Mouse (Mus musculus): ENCODE results near the gene Wdr72.

The Wdr72 gene

DNA sequence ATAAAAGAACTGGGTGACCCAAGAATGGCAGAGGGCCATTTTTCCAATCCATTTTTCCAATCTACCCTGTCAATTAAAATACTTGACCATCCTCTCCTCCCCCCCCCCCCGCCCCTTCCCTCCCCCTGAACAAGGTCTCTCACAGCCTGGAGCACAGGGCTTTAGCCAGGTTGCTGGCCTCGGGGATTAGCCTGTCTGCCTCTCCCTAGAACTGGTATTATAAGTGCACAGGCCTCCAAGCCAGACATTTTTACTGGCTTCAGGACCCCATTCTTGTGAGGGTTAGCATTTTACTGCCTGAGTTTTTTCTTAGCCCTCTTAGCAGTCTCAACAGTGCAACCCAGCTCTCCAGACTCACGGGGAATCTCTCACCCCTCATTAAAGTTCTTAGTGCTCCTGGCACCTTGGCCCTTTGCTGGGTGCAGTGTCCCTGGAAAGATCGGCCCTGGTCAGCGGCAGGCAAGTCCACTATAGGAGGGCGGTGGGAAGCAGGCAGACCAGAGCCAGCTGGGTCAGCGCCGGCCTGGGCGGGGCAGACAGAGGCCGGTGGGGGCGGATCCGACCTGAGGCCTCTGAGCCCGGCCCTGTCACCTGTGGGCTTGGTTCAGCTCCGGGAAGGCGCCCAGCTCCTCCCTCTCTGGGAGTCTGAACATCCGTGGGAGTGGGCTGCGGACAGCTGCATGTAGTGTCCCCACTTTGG, at the start of gene Wdr72:
Gene Wdr72, plus strand, starts transcription at position 596 of the 700 bp plus-strand sequence.
- ChIA-PET CTCF (interaction anchor here in 3 of 4 experiments (0.6 kb wide), 4 partner anchors 420 to 1495 kb away, joined by 3 to 4 read pairs (median 3); no protein-coding TSS in a partner anchor), POLR2A (interaction anchor here in 1 of 4 experiments (0.6 kb wide), 1 partner anchor 866 kb away, joined by 3 read pairs; no protein-coding TSS in a partner anchor)

DNA sequence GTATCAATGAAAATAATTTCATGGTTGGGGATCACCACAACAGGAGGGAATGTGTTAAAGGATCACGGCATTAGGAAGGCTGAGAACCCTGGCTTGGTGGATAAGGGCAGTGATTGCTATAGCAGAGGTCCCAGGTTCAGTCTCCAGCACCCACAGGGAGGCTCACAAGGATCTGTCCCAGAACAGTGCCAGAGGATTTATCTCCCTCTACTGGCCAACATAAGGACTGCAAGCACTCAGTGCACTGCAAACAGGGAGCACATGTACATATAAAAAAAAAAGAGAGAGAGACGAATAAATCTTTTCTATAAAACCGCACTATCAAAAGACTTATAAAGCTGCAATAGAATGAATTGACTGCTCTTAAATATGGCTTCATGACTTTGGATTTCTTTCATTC, 43.9 kb upstream of the Wdr72 start:
- CTCF ChIA-PET = no interaction called here
- POLR2A ChIA-PET = no interaction called here

DNA sequence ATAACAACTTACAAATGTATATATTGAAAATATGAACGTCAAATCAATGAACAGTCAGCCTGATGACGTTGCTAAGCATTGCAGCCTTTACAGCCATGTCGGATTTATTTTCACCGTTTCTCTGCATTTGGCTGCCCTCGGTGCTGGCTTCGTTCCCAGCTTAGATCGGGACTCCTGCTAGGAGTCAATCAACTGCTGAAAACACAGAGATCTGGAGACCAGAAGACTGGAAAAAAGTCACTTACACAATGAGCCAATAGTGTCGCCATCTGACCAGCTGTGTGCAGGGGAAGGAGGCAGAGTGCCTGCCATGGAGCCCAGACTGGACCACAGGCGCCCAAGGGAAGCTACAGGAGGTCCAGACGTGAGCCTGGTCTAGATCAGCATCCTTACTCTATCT, 43.4 kb upstream of the Wdr72 start:
- ChIA-PET CTCF (interaction anchor here in 1 of 4 experiments (0.6 kb wide), 1 partner anchor 238 kb away, joined by 3 read pairs; no protein-coding TSS in a partner anchor), POLR2A (no interaction called here)

DNA sequence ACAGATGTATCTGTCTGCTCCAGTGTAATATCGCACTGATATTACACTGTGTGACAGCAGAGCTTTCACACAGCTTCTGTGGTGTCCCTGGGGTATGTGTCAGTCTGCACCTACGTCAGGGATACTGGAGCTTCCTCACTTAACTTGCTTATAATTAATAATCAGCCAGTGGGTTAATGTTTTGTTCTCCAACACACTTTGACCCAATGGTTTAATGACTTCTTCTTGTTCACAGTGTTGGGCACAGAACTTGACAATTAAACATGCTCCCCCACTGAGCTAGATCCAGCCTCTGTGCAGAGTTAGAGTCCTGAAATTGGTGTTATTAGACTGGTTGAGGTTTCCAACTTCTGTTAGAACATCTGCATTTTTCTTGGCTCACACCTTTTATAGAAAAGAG, 34.2 kb upstream of the Wdr72 start:
- POLR2A ChIA-PET = no interaction called here
- CTCF ChIA-PET = no interaction called here

DNA sequence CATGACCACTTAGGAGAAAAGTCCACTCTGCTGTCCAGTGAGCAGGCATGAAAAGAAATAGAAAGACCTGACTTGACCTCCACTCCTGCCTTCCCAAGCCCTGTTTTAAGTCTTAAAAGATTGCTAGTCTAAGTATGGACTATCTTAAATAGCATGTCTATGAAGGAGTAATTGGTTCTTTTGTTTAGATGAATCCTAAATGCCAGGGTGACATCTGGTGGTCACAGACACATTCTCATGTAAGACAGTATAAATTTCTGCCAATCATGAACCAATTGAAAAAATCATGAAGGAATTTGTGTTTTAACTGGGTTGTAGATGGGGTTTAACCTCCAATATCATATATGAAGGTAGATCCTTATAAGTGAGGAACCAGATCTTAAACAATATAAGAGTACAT, 31.7 kb upstream of the Wdr72 start:
- ChIA-PET CTCF (no interaction called here), POLR2A (no interaction called here)

DNA sequence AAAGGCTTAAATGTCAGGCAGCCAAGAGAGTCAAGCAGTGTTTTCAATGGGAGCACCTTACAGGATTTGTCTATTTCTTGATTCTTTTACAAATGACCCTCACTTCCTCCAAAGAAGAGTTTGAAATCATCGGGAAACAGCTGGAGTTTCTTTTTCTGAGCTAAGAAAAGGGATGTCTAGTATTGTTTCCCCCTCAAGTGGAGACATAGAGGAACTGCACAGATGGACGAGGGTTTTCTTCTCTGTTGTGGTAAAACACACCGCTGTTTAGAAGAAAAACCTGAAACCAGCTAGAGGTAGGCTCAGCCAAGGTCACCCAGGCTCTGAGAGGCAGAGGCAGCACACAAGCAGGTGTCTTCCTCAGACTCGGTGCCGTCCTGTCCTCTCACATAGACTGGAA, 29.9 kb upstream of the Wdr72 start:
- CTCF ChIA-PET = interaction anchor here in 3 of 4 experiments (0.6 to 1.0 kb wide), 6 partner anchors 52 to 918 kb away, joined by 3 to 8 read pairs (median 4); no protein-coding TSS in a partner anchor
- POLR2A ChIA-PET = interaction anchor here in 1 of 4 experiments (0.7 kb wide), 1 partner anchor 45 kb away, joined by 3 read pairs; no protein-coding TSS in a partner anchor

DNA sequence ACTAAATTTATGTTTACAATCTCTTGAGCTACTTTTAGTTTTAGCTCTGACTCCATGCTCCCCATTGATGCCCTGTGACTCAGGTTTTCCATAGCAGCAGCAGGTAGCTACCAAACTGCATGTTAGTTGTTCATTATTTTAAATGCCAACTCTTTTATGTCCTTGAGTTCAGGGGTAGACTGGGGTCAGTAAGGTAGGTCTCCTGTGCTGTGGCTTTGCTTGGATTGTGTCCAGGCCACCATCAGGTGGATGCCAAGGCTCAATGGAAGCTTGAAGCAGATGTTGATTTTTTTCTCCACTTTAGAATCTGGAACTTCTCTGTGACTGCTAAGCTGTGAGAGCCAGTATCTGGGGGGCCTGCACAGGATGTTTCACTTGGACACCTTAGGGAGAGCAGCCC, 8.6 kb upstream of the Wdr72 start:
- ChIA-PET POLR2A (no interaction called here), CTCF (no interaction called here)

DNA sequence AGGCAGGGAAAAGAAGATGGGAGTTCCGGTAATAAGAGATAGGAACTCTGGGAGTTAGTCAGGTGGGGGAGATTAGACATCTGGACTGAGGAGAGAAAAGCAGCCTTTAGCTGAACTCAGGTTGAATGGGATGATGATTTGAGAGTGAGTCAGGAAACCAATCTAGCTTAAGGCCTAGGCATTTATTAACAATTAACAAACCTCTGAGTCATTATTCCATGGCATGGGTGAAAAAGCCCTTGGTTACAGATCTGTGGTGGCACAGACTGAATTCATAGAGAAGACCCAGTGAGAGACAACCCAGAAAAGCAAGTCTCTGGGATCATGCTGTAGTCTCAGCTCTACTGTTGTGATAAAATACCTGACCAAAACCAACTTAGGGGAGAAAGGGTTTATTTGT, 7.5 kb upstream of the Wdr72 start:
- ChIA-PET POLR2A (no interaction called here), CTCF (interaction anchor here in 1 of 4 experiments (0.6 kb wide), 1 partner anchor 729 kb away, joined by 3 read pairs; no protein-coding TSS in a partner anchor)

DNA sequence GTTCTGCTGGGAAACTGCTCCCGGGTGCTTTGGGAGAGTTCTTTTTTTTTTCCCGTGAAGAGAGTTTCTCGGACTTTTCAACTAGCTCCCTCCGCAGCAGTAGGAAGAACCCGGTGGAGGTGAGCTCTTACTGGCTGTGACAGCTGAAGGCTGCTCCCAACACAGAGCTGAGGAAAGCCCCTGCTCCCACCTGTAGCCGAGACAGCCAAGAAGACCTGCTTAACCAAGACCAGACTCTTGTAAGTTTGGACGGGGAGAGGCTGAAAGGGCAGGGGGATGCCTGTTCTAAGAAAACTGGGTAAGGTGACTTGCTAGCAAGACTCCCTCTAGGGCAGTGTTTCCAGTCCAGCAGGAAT, 283 bp downstream of the Wdr72 start:
- ChIA-PET CTCF (interaction anchor here in 3 of 4 experiments (0.5 to 0.6 kb wide), 5 partner anchors 420 to 1494 kb away, joined by 3 to 4 read pairs (median 3); no protein-coding TSS in a partner anchor), POLR2A (interaction anchor here in 1 of 4 experiments (0.6 kb wide), 1 partner anchor 866 kb away, joined by 3 read pairs; no protein-coding TSS in a partner anchor)

DNA sequence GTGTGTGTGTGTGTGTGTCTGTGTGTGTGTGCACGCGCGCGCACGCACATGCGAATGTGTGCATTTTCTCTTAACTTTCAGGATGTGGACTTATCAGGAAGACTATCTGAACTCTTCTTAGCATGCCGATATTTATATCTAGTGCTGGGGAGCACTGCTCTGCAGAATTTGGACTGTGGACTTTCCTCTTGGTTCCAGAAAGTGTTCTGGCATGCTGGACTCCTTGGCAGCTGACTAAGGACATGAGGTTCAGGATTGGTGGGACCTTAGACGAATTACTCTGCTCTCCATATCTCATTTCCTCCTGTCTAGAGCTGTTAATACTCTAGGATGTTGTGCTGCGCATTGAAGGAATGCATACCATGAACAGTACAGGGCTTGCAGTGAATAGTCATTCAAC, 2.4 kb downstream of the Wdr72 start:
- ChIA-PET CTCF (no interaction called here), POLR2A (no interaction called here)

DNA sequence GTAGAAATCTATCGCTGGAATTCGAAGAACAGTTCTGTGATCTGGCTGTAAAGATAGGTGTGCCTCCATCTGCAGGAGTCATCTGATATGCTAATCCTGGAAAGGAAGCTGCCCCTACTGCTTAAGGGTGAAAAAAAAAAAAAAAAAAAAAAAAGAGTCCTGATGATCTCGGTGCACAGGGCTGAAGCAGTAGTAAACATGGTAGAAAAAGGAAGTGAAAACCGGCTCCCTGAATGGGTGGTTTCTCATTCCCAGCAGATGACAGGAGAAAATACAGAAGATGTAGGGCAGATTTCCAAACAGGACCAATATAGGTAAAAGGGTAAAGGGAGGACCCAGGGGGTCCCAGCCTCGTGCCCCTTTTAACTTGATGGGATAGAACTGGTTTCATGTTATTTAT, 16.1 kb downstream of the Wdr72 start:
- ChIA-PET CTCF (no interaction called here), POLR2A (interaction anchor here in 1 of 4 experiments (0.6 to 0.9 kb wide), 2 partner anchors 8 to 46 kb away, joined by 3 read pairs; no protein-coding TSS in a partner anchor)

DNA sequence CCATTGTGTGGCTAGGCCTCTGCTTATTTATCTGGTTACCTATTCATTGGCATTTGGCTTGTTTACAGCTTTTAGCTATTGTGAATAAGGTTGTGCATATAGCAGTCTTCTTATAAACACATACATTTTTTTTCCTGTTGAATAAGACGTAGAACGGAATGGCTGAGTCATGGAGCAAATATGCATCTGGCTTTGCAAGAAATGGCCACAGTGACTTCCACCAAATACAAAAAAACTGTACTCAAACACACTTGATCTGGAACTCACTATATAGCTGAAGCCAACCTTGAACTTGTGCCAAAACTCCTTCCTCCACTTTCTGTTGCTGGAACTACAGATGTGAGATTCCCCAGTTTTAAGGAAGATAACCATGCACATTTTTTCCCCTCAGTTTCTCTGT, 23.9 kb downstream of the Wdr72 start:
- CTCF ChIA-PET = no interaction called here
- POLR2A ChIA-PET = interaction anchor here in 2 of 4 experiments (0.6 kb wide), 2 partner anchors 8 to 1316 kb away, joined by 3 read pairs; no protein-coding TSS in a partner anchor

DNA sequence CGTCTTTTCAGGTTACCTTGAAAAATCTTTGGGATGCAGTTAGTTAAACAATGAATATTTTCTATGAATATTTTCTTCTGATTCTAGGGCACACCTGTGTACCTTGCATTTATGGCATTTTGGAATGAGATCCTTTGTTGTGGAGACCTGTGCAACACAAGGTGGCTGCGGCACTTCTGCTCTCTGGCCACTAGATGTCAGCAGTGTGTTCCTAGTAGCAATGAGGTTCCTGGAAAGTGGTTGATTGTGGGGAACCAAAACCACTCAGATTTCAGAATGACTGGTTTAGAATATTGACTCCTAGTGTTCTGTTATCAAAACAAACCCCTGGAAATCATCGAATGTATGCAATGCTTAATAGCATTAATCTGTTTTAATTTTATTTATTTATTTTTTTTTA, 31.7 kb downstream of the Wdr72 start:
- ChIA-PET POLR2A (no interaction called here), CTCF (no interaction called here)

DNA sequence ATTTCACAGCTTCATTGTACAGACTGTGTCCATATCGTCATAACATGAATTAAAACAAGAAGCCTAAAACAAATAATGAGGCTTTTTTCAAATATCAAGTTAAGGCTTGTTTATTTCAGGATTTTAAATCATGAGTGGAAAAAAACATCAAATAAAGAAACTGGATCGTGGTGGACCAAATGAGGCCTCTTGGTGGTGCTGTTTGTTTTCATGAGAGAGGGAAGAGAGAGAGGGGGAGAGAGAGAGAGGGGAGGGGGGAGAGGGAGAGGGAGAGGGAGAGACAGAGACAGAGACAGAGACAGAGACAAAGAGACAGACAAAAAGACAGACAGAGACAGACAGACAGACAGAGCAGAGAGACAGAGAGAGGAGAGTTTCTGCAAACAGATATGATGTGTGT, 32.5 kb downstream of the Wdr72 start:
- ChIA-PET POLR2A (no interaction called here), CTCF (interaction anchor here in 1 of 4 experiments (0.8 kb wide), 1 partner anchor 961 kb away, joined by 3 read pairs; no protein-coding TSS in a partner anchor)

DNA sequence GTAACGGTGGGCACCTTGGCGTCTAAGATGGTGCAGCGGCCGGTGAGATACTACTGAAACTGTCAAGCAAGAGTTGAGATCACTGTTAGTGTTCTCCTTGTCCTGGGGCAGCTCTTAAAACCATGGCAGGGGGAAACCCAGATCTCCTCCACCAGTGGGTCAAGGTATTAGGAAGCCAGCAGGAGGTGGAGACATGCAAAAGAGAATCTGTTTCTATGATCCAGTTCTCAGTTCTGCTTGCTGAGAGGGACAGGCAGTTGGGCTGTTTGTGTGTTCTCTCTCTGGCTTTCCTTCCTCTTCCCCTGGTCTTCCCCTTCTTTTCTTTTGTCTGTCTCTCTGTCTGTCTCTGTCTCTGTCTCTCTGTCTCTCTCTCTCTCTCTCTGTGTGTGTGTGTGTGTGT, 35.0 kb downstream of the Wdr72 start:
- ChIA-PET CTCF (no interaction called here), POLR2A (no interaction called here)

DNA sequence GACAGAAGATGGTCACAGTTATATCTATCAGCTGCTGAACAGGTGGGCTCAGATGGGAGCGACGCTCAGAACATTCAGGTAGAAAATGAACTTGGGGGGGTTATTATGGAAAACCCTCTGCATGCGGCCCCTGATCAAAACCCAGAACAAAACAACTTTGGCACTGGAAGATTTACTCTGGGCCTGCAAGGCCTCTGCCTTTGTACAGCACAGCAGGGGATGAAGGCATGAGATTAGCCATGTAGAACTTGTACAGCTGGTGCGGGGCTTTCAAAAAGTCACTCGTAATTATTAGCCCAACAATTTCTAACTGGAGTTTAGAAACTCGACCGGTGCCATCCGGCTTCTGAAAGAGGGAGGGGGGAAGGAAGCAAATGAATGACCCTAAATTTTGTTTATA, 38.1 kb downstream of the Wdr72 start:
- ChIA-PET POLR2A (no interaction called here), CTCF (no interaction called here)

DNA sequence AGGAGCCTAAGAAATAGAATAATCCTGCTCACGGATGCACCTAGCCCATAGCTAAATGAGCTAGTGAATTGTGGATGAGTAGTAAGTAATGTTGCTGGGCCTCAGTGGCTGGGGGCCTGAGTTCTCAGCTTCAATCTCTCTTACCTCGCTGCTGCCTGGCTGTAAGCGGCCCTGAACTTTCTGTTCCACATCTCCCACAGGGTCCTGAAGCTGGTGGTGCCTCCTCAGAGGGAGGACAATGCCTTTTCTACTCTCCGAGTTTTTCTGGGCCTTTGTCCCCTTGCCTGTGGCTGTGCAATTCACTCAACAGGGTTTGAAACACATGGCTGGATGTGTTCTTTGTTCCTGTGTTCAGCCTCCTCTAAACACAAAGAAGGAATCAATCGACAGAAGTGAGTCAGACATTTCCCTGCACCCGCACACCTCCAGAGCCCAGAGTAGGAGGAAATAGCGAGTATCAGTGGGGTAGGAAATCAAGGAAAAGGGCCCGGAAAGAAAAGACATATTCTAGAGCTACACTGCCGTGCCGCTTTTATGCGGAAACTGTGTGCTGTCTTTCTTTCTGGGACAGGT, 50.3 kb downstream of the Wdr72 start:
- CTCF ChIA-PET = no interaction called here

DNA sequence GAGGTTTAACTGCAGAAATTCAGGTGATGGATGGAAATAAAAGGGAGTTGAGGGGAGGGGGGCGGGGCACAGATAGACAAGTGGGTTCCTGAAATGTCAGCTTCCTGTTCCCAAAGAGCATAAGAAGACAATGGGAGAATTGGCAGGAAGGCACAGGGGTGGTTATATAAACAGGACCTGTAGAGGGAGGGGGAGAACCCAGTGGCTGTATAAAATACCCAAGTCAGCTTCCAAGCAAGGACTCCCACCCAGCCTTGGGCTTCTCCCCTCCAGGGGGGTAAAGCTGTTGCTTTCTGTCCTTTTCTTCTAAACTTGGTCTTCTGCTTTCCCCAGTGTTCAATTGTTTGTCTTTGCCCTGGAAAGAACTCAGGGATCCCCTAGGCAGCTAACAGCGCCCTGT, 55.5 kb downstream of the Wdr72 start:
- ChIA-PET POLR2A (interaction anchor here in 1 of 4 experiments (0.5 kb wide), 1 partner anchor 398 kb away, joined by 3 read pairs; no protein-coding TSS in a partner anchor), CTCF (interaction anchor here in 1 of 4 experiments (0.6 kb wide), 1 partner anchor 475 kb away, joined by 5 read pairs; no protein-coding TSS in a partner anchor)

More for the DNA sequence above, 50.3 kb downstream of the Wdr72 start:
- POLR2A ChIA-PET = no interaction called here

DNA sequence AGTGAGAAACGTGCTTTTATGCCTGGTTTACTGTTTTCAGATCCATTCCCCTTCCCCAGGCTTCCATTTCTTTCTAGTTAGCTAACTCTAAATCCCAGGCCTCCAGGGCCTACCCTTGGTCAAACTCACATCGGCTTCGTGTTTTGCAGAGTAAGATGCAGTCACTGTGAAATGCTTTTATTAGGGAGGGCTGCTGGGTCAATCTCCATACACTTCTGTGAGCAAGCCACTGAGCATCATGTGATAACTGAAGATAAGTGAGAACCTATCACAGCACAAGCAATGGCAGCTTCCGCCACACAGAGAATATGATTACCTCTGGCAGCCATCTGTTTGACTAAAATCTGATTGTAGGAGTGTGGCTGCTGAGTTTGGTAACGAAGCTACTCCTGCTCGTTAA, 59.7 kb downstream of the Wdr72 start:
- CTCF ChIA-PET = no interaction called here
- POLR2A ChIA-PET = no interaction called here

DNA sequence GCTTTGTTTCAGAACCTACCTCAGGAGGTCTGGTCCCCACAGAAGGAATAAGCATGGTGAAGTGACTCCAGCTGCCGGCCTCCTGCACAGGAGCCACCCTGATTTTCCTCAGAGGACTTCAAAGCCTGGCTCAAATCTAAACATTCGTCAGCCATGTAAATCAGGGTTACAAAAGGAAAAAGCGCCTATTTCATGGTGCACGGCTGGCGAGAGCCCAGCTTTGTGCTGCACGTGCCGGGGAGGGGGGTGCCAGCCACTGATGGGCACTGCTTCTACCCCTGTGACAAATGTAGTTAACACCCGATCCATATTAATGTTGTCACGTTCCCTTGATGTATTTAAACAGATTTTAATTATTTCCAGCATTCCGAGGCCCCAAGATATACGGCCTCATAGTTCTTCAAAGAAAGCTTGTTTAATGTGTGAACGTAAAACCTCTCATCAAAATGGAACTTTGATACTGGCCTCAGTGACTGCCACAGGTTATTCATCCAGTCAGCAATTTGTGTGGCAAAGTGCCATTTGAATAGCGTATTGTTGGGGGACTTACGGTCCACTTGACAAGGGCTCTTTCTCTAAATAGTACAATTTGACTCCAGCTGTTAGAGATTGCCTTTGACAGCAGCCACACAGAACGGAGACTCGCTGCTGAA, 76.7 kb downstream of the Wdr72 start:
- POLR2A ChIA-PET = interaction anchor here in 1 of 4 experiments (0.8 kb wide), 1 partner anchor 356 kb away, joined by 3 read pairs; no protein-coding TSS in a partner anchor
- CTCF ChIA-PET = interaction anchor here in 2 of 4 experiments (0.5 to 0.6 kb wide), 3 partner anchors 204 to 766 kb away, joined by 3 read pairs; no protein-coding TSS in a partner anchor
